Mouse (Mus musculus) embryo, embryonic 9.5 days (tissue): ENCODE measurements at regions not wholly inside any gene's neighbourhood (a gene's known extent, or its start where the extent isn't known, plus 50 kb on each side); places are given as distances from the start of the nearest gene placed in this dataset.
A peak's percentile ranks its signal among the peaks of the same experiment; 100 is the strongest.

ENCODE experiments used
- DNase-seq: peaks from one replicate; pipeline ENCODE4 v3.0.0-alpha.2; 2017; ENCODE audit errors: extremely low spot score

DNA sequence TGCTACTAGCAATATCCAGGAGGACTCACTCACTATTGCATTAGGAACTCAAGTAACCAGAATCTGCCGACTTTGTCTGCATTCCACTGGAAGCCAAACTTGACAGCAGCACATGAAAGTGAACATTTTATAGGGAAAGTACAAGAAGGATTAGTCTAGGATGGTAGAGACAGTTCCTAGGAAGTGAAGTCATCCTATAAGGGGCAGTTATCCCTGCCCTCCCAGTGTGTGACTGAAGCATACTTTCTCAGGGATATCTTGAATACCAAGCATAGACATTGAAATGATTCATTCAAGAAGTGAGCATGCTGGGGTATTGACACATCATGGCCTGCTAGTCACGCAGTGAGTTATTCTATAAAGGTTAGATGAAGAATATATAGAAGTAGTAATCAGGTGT lies 632.2 kb upstream of the Zeb2 start:
- DNase-seq = no peak

DNA sequence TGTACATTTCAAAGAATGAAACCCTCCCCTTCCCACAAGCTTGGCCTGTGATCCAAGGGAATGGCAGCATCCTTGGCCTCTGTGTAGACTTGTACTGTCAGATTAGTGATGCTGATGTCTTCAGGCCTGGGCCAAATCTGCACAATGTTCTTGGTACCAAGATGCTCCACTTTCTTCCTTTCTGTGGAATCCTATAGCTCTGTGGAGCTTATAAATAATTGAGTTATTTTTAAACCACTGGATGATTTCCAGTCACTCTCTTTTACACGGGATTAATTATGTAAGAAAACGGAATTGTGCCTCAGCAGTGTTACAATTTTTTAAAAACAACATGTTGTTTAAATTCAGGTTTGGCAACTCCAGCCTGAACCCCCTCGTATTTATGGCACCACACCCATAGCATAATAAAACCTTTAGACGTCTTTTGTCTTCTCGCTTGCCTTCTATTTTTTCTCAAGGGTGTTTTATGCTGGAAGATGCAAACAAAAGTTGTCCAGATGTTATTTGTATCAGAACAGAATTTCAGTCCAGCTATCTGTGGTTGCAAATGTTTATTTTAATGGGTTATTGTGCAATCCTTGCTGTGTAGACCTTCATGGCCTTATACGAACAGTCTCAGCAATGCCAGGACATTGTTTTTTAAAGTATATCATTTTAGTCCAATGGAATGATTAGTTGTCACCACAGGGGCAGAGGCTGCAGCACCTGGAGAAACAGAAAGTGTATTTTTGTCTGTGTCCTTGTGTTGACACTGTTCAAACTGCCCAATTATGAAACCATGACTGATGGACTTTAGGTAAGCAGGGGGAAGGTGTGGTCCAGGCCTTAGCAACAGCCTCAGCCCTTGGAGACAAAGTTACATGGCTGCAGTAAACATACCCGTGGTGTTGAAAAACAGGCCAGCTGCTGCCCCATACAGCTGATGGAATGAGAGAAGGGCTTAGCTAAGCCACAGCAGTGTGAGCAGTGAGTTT lies 630.4 kb upstream of the Zeb2 start:
- DNase-seq = no peak

DNA sequence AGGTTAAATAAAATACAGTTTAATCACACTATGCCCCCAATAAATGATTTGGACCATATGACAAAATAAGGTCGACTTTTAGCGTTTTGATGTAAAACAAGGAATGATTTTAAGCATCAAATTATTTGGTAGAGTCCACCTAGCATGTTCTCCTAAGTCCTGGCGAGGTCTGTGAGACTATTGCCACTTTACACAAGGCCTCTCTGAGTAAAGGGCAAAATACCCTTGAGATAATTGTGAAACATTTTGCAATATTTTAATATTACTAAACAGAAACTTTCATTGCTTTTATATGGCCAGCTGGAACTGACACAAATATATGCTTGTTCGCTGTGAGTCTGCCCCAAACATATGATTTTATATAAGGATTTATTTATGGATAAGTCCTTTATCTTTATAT lies 629.4 kb upstream of the Zeb2 start:
- no peak for DNase-seq

DNA sequence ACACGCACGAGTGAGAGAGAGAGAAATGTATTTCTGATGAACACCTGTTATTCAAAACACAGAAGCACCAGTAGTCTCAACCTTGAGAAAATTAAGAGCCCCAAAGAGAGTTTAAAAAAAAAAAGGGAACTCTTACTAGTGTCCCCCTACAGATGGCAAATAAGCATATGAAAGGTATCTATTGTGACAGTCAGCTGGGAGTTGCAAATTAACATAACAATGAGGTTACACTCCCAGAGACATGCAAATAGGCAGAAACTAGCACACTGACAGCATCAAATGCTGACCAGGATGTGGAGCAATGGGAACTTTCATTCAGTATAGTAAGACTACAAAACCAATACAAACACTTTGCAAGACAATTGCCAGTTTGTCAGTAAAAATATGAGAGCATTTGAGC lies 619.1 kb upstream of the Zeb2 start:
- DNase-seq = no peak

DNA sequence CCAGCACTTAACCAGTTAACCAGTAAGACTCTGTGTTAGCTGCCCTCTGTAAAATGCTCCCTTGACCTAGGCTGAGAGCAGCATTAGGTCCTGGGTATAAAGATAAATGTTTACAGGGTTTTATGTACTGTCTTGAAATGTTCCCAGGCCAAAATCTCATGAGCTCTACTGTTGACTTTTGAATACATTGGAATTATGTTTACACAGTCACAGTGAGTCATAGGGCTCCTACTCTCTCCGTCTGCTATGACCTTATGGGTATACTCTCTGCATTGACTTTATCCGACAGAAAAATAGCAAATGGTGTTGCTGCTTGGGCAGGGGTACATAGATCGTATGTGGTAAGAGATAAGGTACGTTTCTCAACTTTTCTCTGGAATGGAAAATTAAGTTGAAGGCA lies 596.8 kb upstream of the Zeb2 start:
- DNase-seq = no peak

DNA sequence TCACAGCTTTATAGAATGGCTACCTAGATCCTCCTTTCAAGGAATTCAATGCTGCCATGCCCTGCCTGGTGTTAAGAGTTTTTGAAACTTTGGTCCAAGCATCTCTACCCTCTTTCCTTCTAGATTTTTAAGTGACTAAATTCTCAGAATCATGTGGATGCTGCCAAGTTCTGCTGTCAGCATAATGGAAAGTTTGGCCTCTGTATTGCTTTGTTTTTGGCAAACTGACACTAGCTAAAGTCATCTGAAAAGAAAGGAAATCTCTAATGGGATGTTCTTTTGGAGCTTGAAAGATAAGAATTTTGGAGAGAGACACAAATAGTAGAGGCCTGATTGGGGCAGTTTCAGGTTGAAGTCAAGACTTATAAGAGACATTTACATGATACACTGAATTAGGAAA lies 589.8 kb upstream of the Zeb2 start:
- no peak for DNase-seq

DNA sequence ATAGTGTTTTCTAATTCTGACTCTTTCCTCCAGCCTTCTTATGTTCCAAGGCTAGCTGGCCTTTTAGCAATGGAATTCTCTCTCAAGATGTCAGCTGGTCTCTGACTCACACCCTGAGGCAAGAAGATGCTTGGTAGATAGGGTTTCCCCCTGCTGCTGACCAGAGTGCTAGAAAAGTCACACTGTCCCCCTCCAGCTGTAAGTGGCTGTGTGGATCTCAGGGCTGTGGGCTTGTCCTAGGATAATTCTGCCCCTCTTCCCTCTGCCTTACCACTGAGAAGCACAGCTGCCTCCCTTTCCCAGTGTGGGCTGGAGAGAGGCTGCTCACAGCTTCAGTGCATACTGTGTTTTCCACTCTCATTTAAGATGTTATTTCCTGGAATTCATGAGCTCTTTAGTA lies 585.3 kb upstream of the Zeb2 start:
- DNase-seq = peak; percentile 25

DNA sequence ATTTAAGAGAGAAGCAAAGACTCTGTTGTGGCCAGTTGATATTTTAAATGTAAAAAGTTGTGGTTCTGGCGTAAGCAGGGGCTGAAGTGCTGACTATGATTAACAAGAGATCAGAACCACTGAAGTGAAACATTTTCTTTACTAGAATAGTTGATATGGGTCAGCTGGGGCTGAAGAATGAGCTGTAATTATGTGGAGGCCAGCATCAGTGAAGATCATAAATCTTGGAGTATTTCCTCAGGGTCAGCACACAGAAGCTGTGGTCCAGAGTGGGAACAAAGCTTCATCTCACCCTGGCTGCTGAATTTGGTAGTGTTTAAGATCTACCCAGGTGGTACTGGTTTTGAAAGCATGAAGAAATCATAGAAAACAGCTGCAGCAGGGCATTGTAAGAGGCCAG lies 583.4 kb upstream of the Zeb2 start:
- no peak for DNase-seq

DNA sequence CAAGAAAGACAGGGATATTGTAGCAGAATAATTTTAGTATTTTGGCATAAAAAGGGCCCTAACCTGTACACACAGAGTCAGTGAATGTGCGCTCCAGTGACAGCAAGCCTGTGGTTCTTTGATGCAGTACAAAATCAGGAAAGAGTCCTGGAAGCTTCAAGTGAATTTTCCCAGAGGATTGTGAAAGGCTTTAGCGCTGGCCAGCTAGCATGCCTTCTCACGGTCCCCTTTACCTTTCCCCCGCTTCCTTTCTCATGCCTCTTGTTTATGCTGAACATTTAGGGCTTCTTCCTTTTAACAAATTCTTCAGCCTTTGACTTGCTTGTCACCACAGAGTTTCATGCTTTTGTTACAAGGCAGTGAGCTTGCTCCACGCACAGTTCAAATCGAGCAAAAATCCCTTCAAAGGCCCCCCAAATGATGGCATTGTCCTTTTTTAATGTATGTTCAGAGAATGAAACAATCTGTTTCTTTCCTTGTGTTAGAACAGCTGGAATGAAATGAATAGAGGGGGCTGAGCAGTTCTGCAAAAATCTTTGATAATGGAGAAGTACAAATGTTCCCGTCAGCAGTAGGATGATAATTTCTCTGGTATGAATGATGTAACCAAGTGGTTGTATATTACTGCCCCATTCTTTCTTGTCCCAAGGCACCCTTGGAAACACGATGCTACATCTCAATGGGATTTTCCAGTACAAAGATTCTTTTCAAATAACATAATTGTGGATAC lies 576.3 kb upstream of the Zeb2 start:
- DNase-seq = no peak

DNA sequence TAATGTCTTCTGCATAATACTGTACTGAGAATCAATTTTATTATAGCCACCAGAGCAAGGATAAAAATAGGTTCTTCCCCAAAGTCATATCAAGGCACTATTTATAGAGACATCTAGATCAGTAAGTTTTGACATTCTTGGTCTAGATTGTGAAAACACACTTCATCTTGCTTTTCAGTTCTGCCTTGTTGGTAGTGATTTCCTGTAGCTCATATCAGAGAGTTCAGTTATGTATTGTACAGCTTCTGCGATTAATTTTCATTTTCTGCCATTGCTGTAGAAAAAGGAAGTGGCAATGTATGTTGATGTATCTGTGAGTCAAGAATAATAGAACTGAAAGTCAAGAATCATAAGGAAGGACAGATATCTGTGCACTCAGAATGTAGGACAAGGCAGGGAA lies 575.6 kb upstream of the Zeb2 start:
- DNase-seq = no peak

DNA sequence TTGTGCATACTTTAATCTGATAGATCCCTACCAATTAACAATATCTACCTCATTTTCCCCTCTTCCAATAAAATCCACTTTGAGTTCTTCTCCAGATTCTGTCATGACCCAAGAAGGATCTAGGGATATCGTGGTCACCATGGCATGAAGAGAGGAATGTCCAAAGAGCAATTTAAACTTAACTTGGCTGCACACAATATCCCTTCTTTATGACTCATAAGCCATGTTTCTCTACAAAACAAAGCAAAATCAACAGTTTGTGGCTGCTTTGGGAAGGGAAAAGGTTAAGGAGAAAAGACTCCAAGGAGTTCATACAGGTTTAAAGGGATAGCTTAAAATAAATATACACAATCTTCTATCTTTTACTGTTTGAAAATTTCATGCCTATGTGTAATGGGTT lies 571.8 kb upstream of the Zeb2 start:
- DNase-seq = no peak

DNA sequence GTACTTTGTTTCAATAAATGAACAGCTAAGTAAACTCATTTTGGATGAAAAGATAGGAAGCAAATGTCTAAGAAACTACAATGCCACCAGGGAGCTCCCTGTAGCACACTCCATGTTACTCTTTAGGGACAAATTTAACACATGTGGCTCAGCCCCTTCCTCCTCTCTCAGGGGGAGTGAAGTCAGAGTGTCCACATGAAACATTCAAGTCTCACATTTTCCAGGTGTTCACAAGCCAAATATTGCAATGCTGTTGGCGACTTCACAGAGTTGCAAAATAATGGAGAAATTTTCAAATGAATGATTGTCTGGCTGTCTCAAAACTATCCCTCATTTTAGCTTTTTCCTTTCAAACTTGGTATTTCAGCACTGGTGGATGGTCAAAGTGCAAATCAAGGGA lies 564.1 kb upstream of the Zeb2 start:
- DNase-seq = no peak

DNA sequence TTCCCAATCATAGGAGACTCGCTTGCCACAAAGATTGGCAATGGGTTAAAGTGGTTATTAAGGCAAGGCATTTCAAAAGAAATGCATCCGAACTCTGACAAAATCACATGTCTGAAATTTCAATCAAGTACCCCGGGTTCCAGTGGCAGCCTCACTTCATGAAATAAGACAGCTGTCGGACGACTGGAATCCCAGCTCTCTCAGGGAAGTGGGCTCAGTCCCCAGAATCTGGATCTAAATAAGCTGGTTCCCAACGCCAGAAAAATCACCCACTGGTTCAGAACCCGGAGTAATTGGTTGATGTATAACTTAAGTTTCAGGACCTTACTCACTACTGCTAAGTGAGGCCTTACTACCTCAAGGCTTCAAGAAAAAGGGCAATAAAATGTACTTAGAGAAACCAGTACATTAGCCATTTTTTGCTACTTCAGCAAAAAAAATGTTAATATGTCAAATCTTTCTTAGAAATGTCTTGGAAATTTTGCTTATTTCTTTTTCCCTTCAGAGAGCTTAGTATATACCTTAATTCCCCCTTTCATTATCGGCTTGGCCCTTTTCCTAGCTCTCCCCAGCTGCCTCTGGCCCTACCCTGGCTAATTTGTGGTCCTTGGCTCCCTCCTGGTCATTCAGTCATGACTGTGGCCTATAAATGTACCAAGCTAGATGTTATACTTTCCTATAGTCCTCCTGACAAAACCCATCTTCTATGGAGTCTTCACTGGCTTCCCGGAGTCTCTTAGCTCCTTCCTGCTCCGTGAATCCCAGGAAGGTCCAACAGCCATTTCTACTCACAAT lies 562.1 kb upstream of the Zeb2 start:
- DNase-seq = no peak

DNA sequence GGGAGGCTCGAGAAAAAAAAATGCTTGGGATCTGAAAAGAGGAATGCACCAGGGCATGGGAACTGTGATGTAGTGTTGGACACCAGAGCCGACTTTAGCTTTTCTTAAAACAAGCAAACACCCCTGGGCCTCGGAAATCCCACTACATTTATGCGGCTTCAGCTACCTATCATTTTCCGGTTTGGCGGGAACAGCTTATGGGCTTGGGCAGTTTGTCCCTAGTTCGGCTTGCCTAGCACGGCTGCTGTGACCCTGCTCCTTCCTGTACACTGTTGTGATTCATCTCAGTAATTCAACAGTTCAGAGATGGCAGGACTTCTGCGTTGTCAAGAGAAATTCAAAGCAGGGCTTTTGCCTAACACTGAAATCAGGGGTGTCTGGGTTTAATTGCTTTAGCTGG lies 561.5 kb upstream of the Zeb2 start:
- DNase-seq = no peak

DNA sequence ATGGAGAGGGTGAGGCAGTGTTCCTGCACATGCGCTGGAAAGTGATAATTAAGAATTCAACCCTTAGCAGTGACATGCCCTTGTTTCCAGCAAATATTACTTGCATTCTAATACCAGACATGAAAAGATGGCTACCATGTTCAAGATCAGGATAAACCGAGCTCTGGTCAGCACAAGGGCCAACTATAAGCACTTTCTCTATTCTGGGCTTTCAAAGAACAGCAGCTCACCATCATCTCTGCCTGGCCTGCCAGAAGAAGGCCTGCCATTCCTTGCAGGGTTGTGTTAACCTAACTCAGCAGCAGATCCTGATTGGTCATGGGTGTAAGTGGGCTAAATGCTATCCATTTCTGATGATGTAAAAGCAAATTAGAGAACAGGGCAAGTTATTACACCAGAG lies 558.6 kb upstream of the Zeb2 start:
- DNase-seq = no peak

DNA sequence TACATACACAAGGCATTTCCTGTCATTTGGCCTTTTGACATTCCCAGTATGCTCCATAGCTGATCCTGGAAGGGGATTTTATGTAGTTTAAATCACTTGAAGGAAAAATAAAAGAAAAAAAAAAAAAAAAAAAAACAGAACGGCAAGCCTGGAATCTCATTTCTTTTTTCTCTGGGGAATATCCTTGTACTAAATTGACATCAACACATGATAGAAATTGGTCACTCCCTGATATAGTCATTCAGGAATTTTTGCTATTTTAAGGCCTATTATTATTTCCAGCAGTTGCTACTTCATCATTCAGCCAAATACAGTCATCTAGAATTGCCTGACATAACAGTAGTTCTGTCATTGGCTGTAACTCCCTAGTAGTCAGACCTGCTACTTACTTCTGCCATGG lies 538.8 kb upstream of the Zeb2 start:
- DNase-seq = no peak

DNA sequence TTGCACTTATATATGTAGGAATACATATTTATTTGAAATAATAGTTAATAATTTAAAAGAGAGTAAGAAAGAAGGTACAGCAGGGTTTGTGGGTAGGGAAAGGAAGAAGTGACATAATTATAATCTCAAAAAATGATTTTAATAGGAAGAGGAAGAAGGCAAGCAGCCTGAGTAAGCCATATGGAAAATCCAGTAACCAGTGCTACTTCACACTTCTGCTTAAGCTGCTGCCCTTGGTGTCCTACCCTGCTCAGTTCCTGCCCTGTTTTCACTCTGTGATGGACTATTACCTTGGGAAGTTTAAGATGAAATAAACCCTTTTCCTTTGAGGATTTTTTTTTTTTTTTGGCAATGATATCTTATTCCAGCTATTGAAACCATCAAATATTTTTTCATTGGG lies 537.5 kb upstream of the Zeb2 start:
- DNase-seq = no peak

DNA sequence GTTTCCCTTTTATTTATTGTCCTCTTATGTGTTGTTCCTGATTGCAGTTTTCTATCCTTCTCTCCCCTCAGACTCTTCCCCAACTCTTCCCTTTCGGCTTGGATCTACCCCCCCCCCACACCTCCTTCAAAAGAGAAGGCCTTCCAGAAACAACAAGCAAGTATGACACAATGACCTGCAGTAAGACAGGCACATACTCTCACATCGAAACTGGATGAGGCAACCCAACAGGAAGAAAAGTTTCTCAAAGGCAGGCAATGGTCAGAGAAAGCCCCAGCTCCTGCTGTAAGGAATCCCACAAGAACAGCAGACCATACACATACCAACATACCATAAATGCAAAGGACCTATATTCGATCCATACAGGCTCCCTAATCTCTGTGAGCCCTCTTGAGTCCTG lies 535.8 kb upstream of the Zeb2 start:
- DNase-seq = no peak

DNA sequence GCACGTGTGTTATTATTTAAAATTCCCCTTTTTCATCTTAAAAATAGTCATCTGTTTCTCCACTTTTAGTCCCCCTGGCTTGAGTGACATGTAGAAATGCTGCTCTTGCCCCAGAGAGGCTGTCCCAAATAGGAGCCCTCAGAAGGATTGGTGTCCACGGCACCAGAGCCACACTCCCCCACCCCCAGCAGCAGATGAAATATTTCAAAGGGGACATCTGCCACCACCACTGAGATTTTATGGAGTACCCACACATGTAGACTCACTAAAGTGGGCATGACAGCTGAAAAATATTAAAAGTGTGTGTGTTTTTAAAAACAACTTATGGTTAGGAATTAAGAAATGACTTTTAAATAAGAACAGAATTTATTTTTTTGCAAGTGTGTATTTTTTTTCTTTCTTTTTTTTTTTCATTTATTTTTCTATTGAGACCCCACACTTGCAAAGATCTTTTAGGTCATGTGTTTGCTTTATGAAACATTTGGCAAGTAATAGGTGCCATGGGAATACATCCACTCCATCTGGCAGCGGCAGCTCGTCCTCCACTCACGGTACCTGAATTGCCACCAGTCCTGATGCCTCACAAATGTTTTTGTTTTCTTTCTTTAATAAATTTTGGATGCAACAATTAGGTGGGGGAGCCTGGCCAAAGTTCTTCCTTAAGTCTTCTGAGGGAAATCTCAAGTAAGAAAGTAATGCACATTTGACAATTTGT lies 533.2 kb upstream of the Zeb2 start:
- DNase-seq = no peak

DNA sequence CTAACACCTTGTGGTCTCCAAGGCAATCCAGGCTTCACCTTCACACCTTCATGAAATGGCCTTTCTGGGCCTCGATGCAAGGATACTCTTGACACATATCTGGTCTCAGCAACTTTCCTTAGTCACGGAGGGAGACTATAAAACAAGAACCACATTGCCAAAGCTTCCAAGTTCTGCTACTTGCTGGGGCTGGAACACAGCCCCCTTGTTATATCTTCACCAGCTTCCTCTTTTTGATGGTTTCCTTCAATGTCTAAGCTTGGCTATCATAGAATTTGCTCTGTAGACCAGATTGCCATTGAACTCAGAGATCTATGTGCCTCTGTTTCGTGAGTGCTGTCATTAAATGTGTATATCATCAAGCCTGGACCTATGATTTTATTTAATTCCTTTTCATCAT lies 530.7 kb upstream of the Zeb2 start:
- DNase-seq = no peak

DNA sequence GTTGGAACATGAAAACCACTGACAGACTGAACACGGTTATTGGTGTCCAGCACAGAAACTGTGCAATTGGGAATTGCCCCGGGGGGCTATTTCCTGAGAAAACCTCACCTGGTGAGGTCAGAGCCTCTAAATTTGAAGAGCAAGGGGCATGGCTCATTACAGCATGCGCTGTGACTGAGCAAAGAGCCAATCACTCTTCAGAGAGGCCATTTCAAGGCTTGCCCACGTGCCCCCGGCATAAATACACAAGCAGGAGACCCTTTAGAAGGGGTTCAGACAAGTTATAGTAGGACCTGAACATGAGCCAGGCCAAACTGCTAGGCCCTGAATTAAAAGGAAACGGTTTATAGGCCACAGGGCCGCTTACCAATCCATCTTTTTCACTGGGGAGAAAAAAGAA lies 512.9 kb upstream of the Zeb2 start:
- no peak for DNase-seq

DNA sequence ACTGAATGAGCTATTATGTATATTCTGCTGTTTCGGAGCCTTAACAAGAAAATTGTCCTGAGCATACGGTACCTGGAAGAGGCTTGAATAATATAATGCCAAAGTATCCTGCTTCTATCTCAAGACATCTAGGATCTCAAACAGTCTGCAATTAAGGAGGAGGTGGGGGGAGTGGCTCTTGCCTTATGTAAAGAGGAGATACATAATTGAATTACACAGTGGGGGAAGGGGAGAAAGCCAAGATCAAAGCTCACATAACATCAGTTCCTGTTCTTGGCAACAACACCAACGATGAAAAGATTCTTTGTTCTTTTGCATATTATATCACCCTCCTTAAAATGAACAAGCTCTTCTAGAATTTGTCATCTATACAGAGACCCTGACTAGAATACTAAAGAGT lies 512.4 kb upstream of the Zeb2 start:
- DNase-seq = no peak
